27 mouse cellular contexts compared by ENCODE assay signal in genomic region chr11:121134600-121134999, GRCm38 (mm10). TPM values are rescaled to one million over a fixed set of nuclear protein-coding genes. Genes with fewer than 3 reads are reported as not detected.
DNase-seq lines count a peak whose midpoint lies in the region; ATAC-seq and TF ChIP-seq lines count a peak whose summit lies in the region.
"Had no signal": no experiment of that assay in that cellular context is flagged by ENCODE, and none has a peak within 500 bp of the region (broad histone marks: within the 10 kb centered on the region; RNA-seq: fewer than 3 reads in every experiment).

No protein-coding gene starts in this region.

- no peak overlapping the region for H3K4me3 ChIP-seq in kidney, embryonic 14.5 days (ENCODE audit: low read length)
- no peak overlapping the region for H3K4me3 ChIP-seq in lung, embryonic 14.5 days (ENCODE audit: low read depth, low read length)
- no peak overlapping the region for H3K4me3 ChIP-seq in small intestine, adult 2 months (ENCODE audit: low read depth, low read length)
- H3K4me3 ChIP-seq: embryonic facial prominence, embryonic 13.5 days; embryonic facial prominence, embryonic 15.5 days; erythroblast, embryonic 14.5 days; forebrain, embryonic 10.5 days; forebrain, embryonic 12.5 days had no signal

- H3K4me2 ChIP-seq in kidney, embryonic 14.5 days (replicated peaks; ENCODE audit: low read depth, low read length), result no peak overlapping the region
- H3K4me2 ChIP-seq in lung, embryonic 14.5 days, result no peak overlapping the region
- H3K4me2 ChIP-seq: embryonic facial prominence, embryonic 13.5 days; embryonic facial prominence, embryonic 15.5 days; forebrain, embryonic 12.5 days had no signal

- H3K27me3 ChIP-seq in kidney, embryonic 14.5 days (ENCODE audit: control insufficient read depth, insufficient read depth, low read length), result no peaks in the 10 kb centered on the region
- no peaks in the 10 kb centered on the region for H3K27me3 ChIP-seq in lung, embryonic 14.5 days (ENCODE audit: insufficient read depth, low read length)
- H3K27me3 ChIP-seq in small intestine, adult 2 months (ENCODE audit: control insufficient read depth, insufficient read depth, low read length), result no peaks in the 10 kb centered on the region
- H3K27me3 ChIP-seq: embryonic facial prominence, embryonic 13.5 days; embryonic facial prominence, embryonic 15.5 days; forebrain, embryonic 12.5 days had no signal

- no peak for TF ChIP-seq CTCF in lung, embryonic 14.5 days (IDR thresholded peaks at IDR 0.05; ENCODE audit: low read depth)
- TF ChIP-seq CTCF in small intestine, adult 2 months (IDR thresholded peaks at IDR 0.05; ENCODE audit: extremely low read depth, insufficient read length, insufficient replicate concordance, low read depth, low read length), result no peak

- ATAC-seq in kidney, embryonic 14.5 days (ENCODE audit: low FRiP score, low TSS enrichment), result 0 out of 2 replicates have a peak, but pooled peaks have one; percentile 35
- peak; percentile 71; the same call in 1 of the 2 replicates for ATAC-seq in lung, embryonic 14.5 days (ENCODE audit: insufficient read depth)
- ATAC-seq: activated CD4-positive, CD25-positive, alpha-beta regulatory T cell, adult 4 months; CD4-positive, CD25-positive, alpha-beta regulatory T cell, adult 4 months; forebrain, embryonic 14.5 days; forebrain, embryonic 16.5 days; Patski had no signal

- H3K4me1 ChIP-seq in kidney, embryonic 14.5 days (ENCODE audit: control insufficient read depth, insufficient read depth, low read length), result no peaks in the 10 kb centered on the region
- H3K4me1 ChIP-seq in lung, embryonic 14.5 days (ENCODE audit: insufficient read depth), result no peaks in the 10 kb centered on the region
- H3K4me1 ChIP-seq in small intestine, adult 2 months (ENCODE audit: control insufficient read depth, insufficient read depth, insufficient read length, low read length), result peaks cover 13% of the 10 kb centered on the region
- H3K4me1 ChIP-seq: embryonic facial prominence, embryonic 13.5 days; embryonic facial prominence, embryonic 15.5 days; forebrain, embryonic 10.5 days; forebrain, embryonic 12.5 days had no signal

- no peaks in the 10 kb centered on the region for H3K36me3 ChIP-seq in kidney, embryonic 14.5 days (ENCODE audit: control insufficient read depth, insufficient read depth, low read length)
- no peaks in the 10 kb centered on the region for H3K36me3 ChIP-seq in lung, embryonic 14.5 days (ENCODE audit: insufficient read depth)
- no peaks in the 10 kb centered on the region for H3K36me3 ChIP-seq in small intestine, adult 2 months (ENCODE audit: control insufficient read depth, insufficient read depth, low read length)
- H3K36me3 ChIP-seq: embryonic facial prominence, embryonic 13.5 days; embryonic facial prominence, embryonic 15.5 days; forebrain, embryonic 10.5 days; forebrain, embryonic 12.5 days; G1E had no signal

- H3K27ac ChIP-seq in kidney, embryonic 14.5 days (ENCODE audit: low read depth, low read length), result no peak overlapping the region
- no peak overlapping the region for H3K27ac ChIP-seq in lung, embryonic 14.5 days (ENCODE audit: low read depth)
- 0 out of 2 replicates have a peak overlapping the region, but pooled peaks have one; percentile 13 for H3K27ac ChIP-seq in small intestine, adult 2 months (ENCODE audit: insufficient read depth, low read depth, low read length)
- H3K27ac ChIP-seq: embryonic facial prominence, embryonic 13.5 days; embryonic facial prominence, embryonic 15.5 days; forebrain, embryonic 10.5 days; forebrain, embryonic 12.5 days had no signal

- no peak overlapping the region for H3K9ac ChIP-seq in kidney, embryonic 14.5 days (ENCODE audit: low read depth, low read length)
- H3K9ac ChIP-seq in lung, embryonic 14.5 days, result no peak overlapping the region
- H3K9ac ChIP-seq: embryonic facial prominence, embryonic 13.5 days; embryonic facial prominence, embryonic 15.5 days; forebrain, embryonic 12.5 days had no signal

- WGBS in kidney, embryonic 14.5 days, result 24% methylated on average over 1 of the region's 1 CpGs
- WGBS in lung, embryonic 14.5 days, result 11% methylated on average over 1 of the region's 1 CpGs
- WGBS in small intestine, adult 2 months, result 15% methylated on average over 1 of the region's 1 CpGs

- no peaks in the 10 kb centered on the region for H3K9me3 ChIP-seq in kidney, embryonic 14.5 days (ENCODE audit: control insufficient read depth, low read length)
- no peaks in the 10 kb centered on the region for H3K9me3 ChIP-seq in lung, embryonic 14.5 days (ENCODE audit: low read depth, low read length)
- H3K9me3 ChIP-seq: embryonic facial prominence, embryonic 13.5 days; embryonic facial prominence, embryonic 15.5 days; forebrain, embryonic 10.5 days; forebrain, embryonic 12.5 days; G1E had no signal

- no peak for DNase-seq in kidney, postnatal 36 days
- DNase-seq in lung, embryonic 14.5 days, result peak; percentile 71
- DNase-seq in lung, postnatal 14 days, result no peak
- DNase-seq: adrenal gland, adult 8-10 months; adrenal gland, postnatal 14 days; adrenal gland, postnatal 36 days; B cell, adult 2 months; cerebellum, adult 11-12 months; cerebellum, adult 2 months; cerebellum, adult 9-10 months; cerebellum, postnatal 14 days; cerebellum, postnatal 36 days; embryo, embryonic 11 days had no signal

- TF ChIP-seq POLR2A in small intestine, adult 2 months (IDR thresholded peaks at IDR 0.05; ENCODE audit: low read depth, low read length), result no peak

RNA-seq across cellular contexts. Expression of gene Tex19.1, which starts 11.3 kb away (rescaled TPM):
- not detected in 2 replicates for polyA plus RNA-seq in kidney, embryonic 14.5 days (2014; fragmentation: Nextera tagmentation; extraction: Ambion mirVana)
- polyA plus RNA-seq in lung, embryonic 14.5 days (2014; fragmentation: Nextera tagmentation; extraction: Ambion mirVana), result 0.11 TPM in 1 of 2 replicates, not detected in the other
- polyA plus RNA-seq in small intestine, adult 2 months (2012; rRNA removed), result not detected in 2 replicates
- polyA plus RNA-seq: activated CD4-positive, CD25-positive, alpha-beta regulatory T cell, adult 4 months; embryonic facial prominence, embryonic 11.5 days; erythroblast, embryonic 14.5 days; forebrain, embryonic 10.5 days; forebrain, embryonic 12.5 days; forebrain, embryonic 14.5 days; forebrain, embryonic 16.5 days; G1E; Patski had no signal

RNA-seq across cellular contexts. Expression of gene Tex19.2, which starts 16.1 kb away (rescaled TPM):
- polyA plus RNA-seq in kidney, embryonic 14.5 days (2014; fragmentation: Nextera tagmentation; extraction: Ambion mirVana), result not detected in 2 replicates
- not detected in 2 replicates for polyA plus RNA-seq in lung, embryonic 14.5 days (2014; fragmentation: Nextera tagmentation; extraction: Ambion mirVana)
- polyA plus RNA-seq in small intestine, adult 2 months (2012; rRNA removed), result 0.05 TPM in 1 of 2 replicates, not detected in the other
- polyA plus RNA-seq: activated CD4-positive, CD25-positive, alpha-beta regulatory T cell, adult 4 months; CD4-positive, CD25-positive, alpha-beta regulatory T cell, adult 4 months; cerebellum, adult 2 months; embryonic facial prominence, embryonic 11.5 days; embryonic facial prominence, embryonic 13.5 days; embryonic facial prominence, embryonic 15.5 days; erythroblast, embryonic 14.5 days; forebrain, embryonic 12.5 days; forebrain, embryonic 14.5 days; forebrain, embryonic 16.5 days; Patski had no signal

RNA-seq across cellular contexts. Expression of gene Uts2r, which starts 25.5 kb away (rescaled TPM):
- not detected in 2 replicates for polyA plus RNA-seq in kidney, embryonic 14.5 days (2014; fragmentation: Nextera tagmentation; extraction: Ambion mirVana)
- polyA plus RNA-seq in lung, embryonic 14.5 days (2014; fragmentation: Nextera tagmentation; extraction: Ambion mirVana), result not detected in 2 replicates
- polyA plus RNA-seq in small intestine, adult 2 months (2012; rRNA removed), result not detected in 2 replicates
- polyA plus RNA-seq: activated CD4-positive, CD25-positive, alpha-beta regulatory T cell, adult 4 months; CD4-positive, CD25-positive, alpha-beta regulatory T cell, adult 4 months; embryonic facial prominence, embryonic 11.5 days; embryonic facial prominence, embryonic 13.5 days; forebrain, embryonic 10.5 days; forebrain, embryonic 12.5 days; forebrain, embryonic 14.5 days; G1E; Patski had no signal

RNA-seq across cellular contexts. Expression of gene Sectm1a, which starts 53.6 kb away (rescaled TPM):
- 0.22 and 0.26 TPM in 2 replicates for polyA plus RNA-seq in kidney, embryonic 14.5 days (2014; fragmentation: Nextera tagmentation; extraction: Ambion mirVana)
- 0.30 TPM in 1 of 2 replicates, not detected in the other for polyA plus RNA-seq in lung, embryonic 14.5 days (2014; fragmentation: Nextera tagmentation; extraction: Ambion mirVana)
- 1.4 and 4.1 TPM in 2 replicates for polyA plus RNA-seq in small intestine, adult 2 months (2012; rRNA removed)
- polyA plus RNA-seq: activated CD4-positive, CD25-positive, alpha-beta regulatory T cell, adult 4 months; CD4-positive, CD25-positive, alpha-beta regulatory T cell, adult 4 months; cerebellum, adult 2 months; embryonic facial prominence, embryonic 11.5 days; erythroblast, embryonic 14.5 days; forebrain, embryonic 10.5 days; forebrain, embryonic 12.5 days; forebrain, embryonic 14.5 days; forebrain, embryonic 16.5 days; G1E had no signal
